ENCODE assay signal across 16 mouse cellular contexts in genomic region chr9:71365177-71365738, GRCm38 (mm10).
DNase-seq lines count a peak whose midpoint lies in the region; ATAC-seq and TF ChIP-seq lines count a peak whose summit lies in the region.
"Had no signal": no experiment of that assay in that cellular context is flagged by ENCODE, and none has a peak within 500 bp of the region (broad histone marks: within the 10 kb centered on the region; RNA-seq: fewer than 3 reads in every experiment).

No protein-coding gene starts in this region.

- H3K4me1 ChIP-seq in hindbrain, embryonic 10.5 days (replicated peaks) = peaks cover 10% of the 10 kb centered on the region
- H3K4me1 ChIP-seq in hindbrain, embryonic 12.5 days = no peaks in the 10 kb centered on the region
- H3K4me1 ChIP-seq in midbrain, embryonic 11.5 days (ENCODE audit: control insufficient read depth, insufficient read depth, low read length) = no peaks in the 10 kb centered on the region
- H3K4me1 ChIP-seq in midbrain, embryonic 13.5 days (replicated peaks) = peaks cover 11% of the 10 kb centered on the region

- WGBS in hindbrain, embryonic 10.5 days = 58% methylated on average over 12 of the region's 12 CpGs
- WGBS in hindbrain, embryonic 12.5 days = 64% methylated on average over 12 of the region's 12 CpGs
- WGBS in midbrain, embryonic 11.5 days = 50% methylated on average over 12 of the region's 12 CpGs
- WGBS in midbrain, embryonic 13.5 days = 48% methylated on average over 12 of the region's 12 CpGs

- no peak overlapping the region for H3K9ac ChIP-seq in hindbrain, embryonic 12.5 days
- no peak overlapping the region for H3K9ac ChIP-seq in midbrain, embryonic 11.5 days (ENCODE audit: low read length)
- no peak overlapping the region for H3K9ac ChIP-seq in midbrain, embryonic 13.5 days (replicated peaks)
- H3K9ac ChIP-seq: forebrain, embryonic 13.5 days; intestine, embryonic 15.5 days; liver, postnatal 0 days; stomach, embryonic 15.5 days had no signal

- no peaks in the 10 kb centered on the region; the same call in 1 of the 2 replicates for H3K9me3 ChIP-seq in hindbrain, embryonic 10.5 days
- peaks cover 3% of the 10 kb centered on the region; the same call in 1 of the 2 replicates for H3K9me3 ChIP-seq in hindbrain, embryonic 12.5 days (replicated peaks)
- H3K9me3 ChIP-seq in midbrain, embryonic 11.5 days (ENCODE audit: control insufficient read depth, low read length) = peaks cover 4% of the 10 kb centered on the region; the same call in 1 of the 2 replicates
- H3K9me3 ChIP-seq in midbrain, embryonic 13.5 days = peaks cover 3% of the 10 kb centered on the region; the same call in 1 of the 2 replicates
- H3K9me3 ChIP-seq: intestine, embryonic 15.5 days; stomach, embryonic 15.5 days had no signal

- no peak overlapping the region for H3K4me2 ChIP-seq in hindbrain, embryonic 12.5 days (replicated peaks)
- H3K4me2 ChIP-seq in midbrain, embryonic 11.5 days = no peak overlapping the region
- no peak overlapping the region for H3K4me2 ChIP-seq in midbrain, embryonic 13.5 days (replicated peaks)
- H3K4me2 ChIP-seq: forebrain, embryonic 13.5 days; intestine, embryonic 15.5 days; stomach, embryonic 15.5 days had no signal

- TF ChIP-seq POLR2A in brain, embryonic 14.5 days (IDR thresholded peaks at IDR 0.05; ENCODE audit: borderline replicate concordance, extremely low read depth, insufficient read depth, insufficient read length, poor library complexity, severe bottlenecking) = no peak

- no peaks in the 10 kb centered on the region for H3K27me3 ChIP-seq in hindbrain, embryonic 10.5 days (ENCODE audit: insufficient read depth, poor library complexity, severe bottlenecking)
- peaks cover 4% of the 10 kb centered on the region; the same call in 1 of the 2 replicates for H3K27me3 ChIP-seq in hindbrain, embryonic 12.5 days
- H3K27me3 ChIP-seq in midbrain, embryonic 11.5 days (ENCODE audit: control insufficient read depth, insufficient read depth, low read length) = no peaks in the 10 kb centered on the region
- no peaks in the 10 kb centered on the region for H3K27me3 ChIP-seq in midbrain, embryonic 13.5 days
- H3K27me3 ChIP-seq: forebrain, embryonic 13.5 days; intestine, embryonic 15.5 days; stomach, embryonic 15.5 days had no signal

- H3K27ac ChIP-seq in hindbrain, embryonic 10.5 days = no peak overlapping the region
- no peak overlapping the region for H3K27ac ChIP-seq in hindbrain, embryonic 12.5 days
- no peak overlapping the region for H3K27ac ChIP-seq in midbrain, embryonic 11.5 days (ENCODE audit: low read depth, low read length)
- H3K27ac ChIP-seq in midbrain, embryonic 13.5 days = no peak overlapping the region
- H3K27ac ChIP-seq: forebrain, embryonic 13.5 days; gastrocnemius, adult 2 months; intestine, embryonic 15.5 days; left cerebral cortex, adult 2 months; stomach, embryonic 15.5 days had no signal

- peak; percentile 35 for DNase-seq in hindbrain, embryonic 10.5 days (ENCODE audit: low spot score)
- peak; percentile 86 for DNase-seq in midbrain, embryonic 11.5 days (ENCODE audit: low spot score, missing footprints)
- DNase-seq in brain, embryonic 14.5 days (ENCODE audit: low read depth) = peak; percentile 50
- DNase-seq in retina, postnatal 1 day = peak; percentile 32
- no peak for DNase-seq in thymus, postnatal 14 days
- DNase-seq: cerebellum, adult 8-10 months; gastrocnemius, adult 2 months; heart, postnatal 36 days; liver, postnatal 0 days; thymus, postnatal 36 days had no signal

- TF ChIP-seq CTCF in brain, embryonic 14.5 days (IDR thresholded peaks at IDR 0.05; ENCODE audit: borderline replicate concordance, extremely low read depth, insufficient read depth, insufficient read length) = no peak

- no peak overlapping the region for H3K4me3 ChIP-seq in hindbrain, embryonic 10.5 days
- no peak overlapping the region for H3K4me3 ChIP-seq in hindbrain, embryonic 12.5 days
- no peak overlapping the region for H3K4me3 ChIP-seq in midbrain, embryonic 11.5 days (ENCODE audit: low read depth, low read length)
- H3K4me3 ChIP-seq in midbrain, embryonic 13.5 days (replicated peaks) = no peak overlapping the region
- H3K4me3 ChIP-seq: forebrain, embryonic 13.5 days; gastrocnemius, adult 2 months; intestine, embryonic 15.5 days; left cerebral cortex, adult 2 months; stomach, embryonic 15.5 days had no signal

- H3K36me3 ChIP-seq in hindbrain, embryonic 10.5 days = no peaks in the 10 kb centered on the region
- no peaks in the 10 kb centered on the region for H3K36me3 ChIP-seq in hindbrain, embryonic 12.5 days
- H3K36me3 ChIP-seq in midbrain, embryonic 11.5 days (ENCODE audit: control insufficient read depth, insufficient read depth, low read length) = no peaks in the 10 kb centered on the region
- no peaks in the 10 kb centered on the region for H3K36me3 ChIP-seq in midbrain, embryonic 13.5 days
- H3K36me3 ChIP-seq: intestine, embryonic 15.5 days; stomach, embryonic 15.5 days had no signal

- ATAC-seq in hindbrain, embryonic 12.5 days (ENCODE audit: low FRiP score) = no peak
- no peak for ATAC-seq in midbrain, embryonic 11.5 days (ENCODE audit: low FRiP score)
- ATAC-seq in midbrain, embryonic 13.5 days = no peak
- ATAC-seq: forebrain, embryonic 13.5 days; intestine, embryonic 15.5 days; liver, postnatal 0 days had no signal
